Mouse (Mus musculus): ENCODE results near the gene Arl8a. TPM values are rescaled to one million over a fixed set of nuclear protein-coding genes. Genes with fewer than 3 reads are reported as not detected.
A peak's percentile ranks its signal among the peaks of the same experiment; 100 is the strongest.

The Arl8a gene
- total and polyA plus RNA-seq, 3 experiments: 45.0 to 99.6 (median 93.7) TPM

DNA sequence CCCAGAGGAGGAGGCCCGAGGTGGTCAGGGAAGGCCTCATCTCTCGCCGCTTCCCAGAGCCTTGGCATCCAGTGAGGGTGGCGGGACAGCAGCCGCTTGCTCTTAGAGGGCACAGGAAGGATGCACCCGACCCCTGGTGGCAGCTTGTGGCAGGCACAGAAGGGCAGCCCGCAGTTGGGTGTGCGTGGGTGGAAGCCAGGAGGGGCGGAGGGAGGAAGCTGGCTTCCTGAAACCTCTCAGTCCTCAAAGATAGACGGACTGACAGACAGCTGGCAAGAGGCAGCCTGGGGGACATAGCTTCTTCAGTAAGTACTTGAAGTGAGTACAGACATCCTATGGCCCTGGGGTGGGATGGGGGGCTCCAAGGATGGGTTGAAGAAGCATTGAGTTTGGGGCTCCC, 14.2 kb upstream of the Arl8a start, which contains the start of gene Ptpn7:
Gene Ptpn7, plus strand, starts transcription at position 228 of the 400 bp plus-strand sequence.
- Histone ChIP-seq H3K36me3 (replicated peaks) (peaks cover 63% of the 10 kb centered on the region), H3K9me3 (replicated peaks) (no peaks in the 10 kb centered on the region), H3K4me3 (ENCODE audit: low read depth, low read length) (peak within 1 kb of the TSS; percentile 77), H3K27me3 (ENCODE audit: insufficient read depth, low read length) (no peaks in the 10 kb centered on the region; the same call in 1 of the 2 replicates), H3K4me1 (ENCODE audit: insufficient read depth, low read depth, low read length) (peaks cover 99% of the 10 kb centered on the region)
- TF ChIP-seq GATA1 (IDR thresholded peaks at IDR 0.05; ENCODE audit: borderline replicate concordance, low read length) (no peak), POLR2AphosphoS5 (IDR thresholded peaks at IDR 0.05; ENCODE audit: insufficient replicate concordance, low read depth, low read length) (no peak), CTCF (IDR thresholded peaks at IDR 0.05; ENCODE audit: low read depth, low read length) (peak; percentile 85)
- DNase-seq (ENCODE audit: low spot score) (peak; percentile 97), ATAC-seq (ENCODE audit: extremely low read depth, insufficient number of reproducible peaks, low FRiP score, poor library complexity, severe bottlenecking) (peak; percentile 50)

- no peak for TF ChIP-seq GATA2 (IDR thresholded peaks at IDR 0.05; ENCODE audit: borderline replicate concordance, low read depth, low read length)
- peak; percentile 59; the same call in 1 of the 2 replicates for TF ChIP-seq POLR2AphosphoS5 (IDR thresholded peaks at IDR 0.05; ENCODE audit: insufficient replicate concordance, low read depth, low read length)
- no peak for TF ChIP-seq CTCF (IDR thresholded peaks at IDR 0.05; ENCODE audit: low read depth, low read length)
- TF ChIP-seq GATA1 (IDR thresholded peaks at IDR 0.05; ENCODE audit: borderline replicate concordance, low read length): no peak
- DNase-seq (ENCODE audit: low spot score): peak; percentile 88
- no peaks in the 10 kb centered on the region for H3K9me3 ChIP-seq (replicated peaks)
- H3K4me1 ChIP-seq (ENCODE audit: insufficient read depth, low read depth, low read length): peaks cover 98% of the 10 kb centered on the region
- H3K27me3 ChIP-seq (ENCODE audit: insufficient read depth, low read length): no peaks in the 10 kb centered on the region; the same call in 1 of the 2 replicates
- peak overlapping the region; percentile 77 for H3K4me3 ChIP-seq (ENCODE audit: low read depth, low read length)
- ATAC-seq (ENCODE audit: extremely low read depth, insufficient number of reproducible peaks, low FRiP score, poor library complexity, severe bottlenecking): peak; percentile 25
- peaks cover 62% of the 10 kb centered on the region for H3K36me3 ChIP-seq (replicated peaks)
Measured at GRCm38 (mm10) chr1:135132893-135133369, 13.7 kb upstream of the Arl8a start.

GRCm38 (mm10) chr1:135133678-135134435, 12.8 kb upstream of the Arl8a start:
- Histone ChIP-seq H3K36me3 (replicated peaks) (peaks cover 65% of the 10 kb centered on the region), H3K27me3 (ENCODE audit: insufficient read depth, low read length) (no peaks in the 10 kb centered on the region; the same call in 1 of the 2 replicates), H3K9me3 (replicated peaks) (no peaks in the 10 kb centered on the region), H3K4me3 (ENCODE audit: low read depth, low read length) (peak overlapping the region; percentile 77), H3K4me1 (ENCODE audit: insufficient read depth, low read depth, low read length) (peaks cover 96% of the 10 kb centered on the region)
- no peak for TF ChIP-seq GATA2 (IDR thresholded peaks at IDR 0.05; ENCODE audit: borderline replicate concordance, low read depth, low read length)
- TF ChIP-seq GATA1 (IDR thresholded peaks at IDR 0.05; ENCODE audit: borderline replicate concordance, low read length): no peak
- TF ChIP-seq CTCF (IDR thresholded peaks at IDR 0.05; ENCODE audit: low read depth, low read length): peak; percentile 36; the same call in 1 of the 2 replicates
- TF ChIP-seq TAL1 (conservative IDR thresholded peaks at IDR 0.05; ENCODE audit: low read depth, low read length): peak; percentile 38; the same call in 1 of the 2 replicates
- no peak for TF ChIP-seq POLR2AphosphoS5 (IDR thresholded peaks at IDR 0.05; ENCODE audit: insufficient replicate concordance, low read depth, low read length)
- DNase-seq (ENCODE audit: low spot score): peak; percentile 74
- peak; percentile 22 for ATAC-seq (ENCODE audit: extremely low read depth, insufficient number of reproducible peaks, low FRiP score, poor library complexity, severe bottlenecking)

- H3K4me3 ChIP-seq (ENCODE audit: low read depth, low read length): peak overlapping the region; percentile 77
- no peaks in the 10 kb centered on the region for H3K9me3 ChIP-seq (replicated peaks)
- peaks cover 69% of the 10 kb centered on the region for H3K36me3 ChIP-seq (replicated peaks)
- no peak for TF ChIP-seq TAL1 (conservative IDR thresholded peaks at IDR 0.05; ENCODE audit: low read depth, low read length)
- TF ChIP-seq CTCF (IDR thresholded peaks at IDR 0.05; ENCODE audit: low read depth, low read length): no peak
- no peak for TF ChIP-seq GATA2 (IDR thresholded peaks at IDR 0.05; ENCODE audit: borderline replicate concordance, low read depth, low read length)
- TF ChIP-seq GATA1 (IDR thresholded peaks at IDR 0.05; ENCODE audit: borderline replicate concordance, low read length): no peak
- no peak for TF ChIP-seq POLR2AphosphoS5 (IDR thresholded peaks at IDR 0.05; ENCODE audit: insufficient replicate concordance, low read depth, low read length)
- DNase-seq (ENCODE audit: low spot score) (no peak), ATAC-seq (ENCODE audit: extremely low read depth, insufficient number of reproducible peaks, low FRiP score, poor library complexity, severe bottlenecking) (no peak)
- H3K27me3 ChIP-seq (ENCODE audit: insufficient read depth, low read length): no peaks in the 10 kb centered on the region; the same call in 1 of the 2 replicates
- H3K4me1 ChIP-seq (ENCODE audit: insufficient read depth, low read depth, low read length): peaks cover 96% of the 10 kb centered on the region
Measured at GRCm38 (mm10) chr1:135135111-135135787, 11.4 kb upstream of the Arl8a start.

DNA sequence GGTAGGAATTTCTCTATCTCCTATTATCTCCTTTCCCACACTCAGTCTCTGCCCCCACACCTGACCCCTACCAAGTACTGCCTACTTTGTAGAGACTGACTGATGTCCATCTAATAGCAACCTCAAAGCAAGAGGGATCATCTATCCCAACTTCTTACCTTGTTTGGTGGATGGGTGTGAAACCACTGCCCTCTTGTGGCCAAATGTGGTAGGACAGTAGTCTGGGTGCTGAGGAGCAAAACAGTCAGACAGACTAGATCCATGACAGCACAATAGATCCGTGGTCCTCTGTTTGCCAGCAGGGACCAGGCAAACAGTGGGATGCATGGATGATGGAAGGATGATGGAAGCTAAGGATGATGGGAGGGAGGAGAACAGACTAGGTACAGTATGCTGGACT, 10.1 kb upstream of the Arl8a start:
- Histone ChIP-seq H3K4me1 (ENCODE audit: insufficient read depth, low read depth, low read length) (peaks cover 91% of the 10 kb centered on the region), H3K9me3 (replicated peaks) (no peaks in the 10 kb centered on the region), H3K36me3 (replicated peaks) (peaks cover 82% of the 10 kb centered on the region), H3K4me3 (ENCODE audit: low read depth, low read length) (no peak overlapping the region; the same call in 1 of the 2 replicates), H3K27me3 (ENCODE audit: insufficient read depth, low read length) (no peaks in the 10 kb centered on the region; the same call in 1 of the 2 replicates)
- no peak for ATAC-seq (ENCODE audit: extremely low read depth, insufficient number of reproducible peaks, low FRiP score, poor library complexity, severe bottlenecking)
- no peak for TF ChIP-seq GATA2 (IDR thresholded peaks at IDR 0.05; ENCODE audit: borderline replicate concordance, low read depth, low read length)
- TF ChIP-seq POLR2AphosphoS5 (IDR thresholded peaks at IDR 0.05; ENCODE audit: insufficient replicate concordance, low read depth, low read length): no peak; the same call in 1 of the 2 replicates
- TF ChIP-seq GATA1 (IDR thresholded peaks at IDR 0.05; ENCODE audit: borderline replicate concordance, low read length): no peak
- peak; percentile 99 for TF ChIP-seq CTCF (IDR thresholded peaks at IDR 0.05; ENCODE audit: low read depth, low read length)
- peak; percentile 69 for DNase-seq (ENCODE audit: low spot score)

DNA sequence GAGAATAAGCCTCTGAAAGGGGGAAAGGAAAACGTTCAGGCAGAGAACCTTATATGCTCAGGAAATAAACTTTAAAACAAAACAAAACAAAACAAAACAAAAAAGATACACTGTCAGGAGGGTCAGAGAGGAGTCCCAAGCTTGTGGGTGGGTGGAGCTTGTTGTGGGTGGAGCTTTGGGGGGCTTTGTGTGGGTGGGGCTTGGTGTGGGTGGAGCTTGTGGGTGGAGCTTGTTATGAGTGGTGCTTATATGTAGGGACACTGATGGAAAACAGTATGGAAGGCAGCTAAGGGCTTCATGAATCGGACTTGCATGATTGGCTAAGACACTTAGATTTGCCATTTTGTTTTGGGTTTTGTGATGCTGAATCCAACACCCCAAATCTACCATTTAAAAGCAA, 6.7 kb upstream of the Arl8a start:
- H3K4me1 ChIP-seq (ENCODE audit: insufficient read depth, low read depth, low read length): peaks cover 88% of the 10 kb centered on the region
- TF ChIP-seq GATA2 (IDR thresholded peaks at IDR 0.05; ENCODE audit: borderline replicate concordance, low read depth, low read length) (no peak), GATA1 (IDR thresholded peaks at IDR 0.05; ENCODE audit: borderline replicate concordance, low read length) (no peak), POLR2AphosphoS5 (IDR thresholded peaks at IDR 0.05; ENCODE audit: insufficient replicate concordance, low read depth, low read length) (no peak), CTCF (IDR thresholded peaks at IDR 0.05; ENCODE audit: low read depth, low read length) (no peak)
- H3K27me3 ChIP-seq (ENCODE audit: insufficient read depth, low read length): no peaks in the 10 kb centered on the region; the same call in 1 of the 2 replicates
- H3K9me3 ChIP-seq (replicated peaks): no peaks in the 10 kb centered on the region
- H3K36me3 ChIP-seq (replicated peaks): peaks cover 98% of the 10 kb centered on the region
- 0 out of 2 replicates have a peak, but pooled peaks have one; percentile 44 for ATAC-seq (ENCODE audit: extremely low read depth, insufficient number of reproducible peaks, low FRiP score, poor library complexity, severe bottlenecking)
- peak; percentile 62 for DNase-seq (ENCODE audit: low spot score)
- H3K4me3 ChIP-seq (ENCODE audit: low read depth, low read length): no peak overlapping the region
